Mouse (Mus musculus): ENCODE results near the gene Piwil4.

Gene Piwil4

GRCm38 (mm10) chr9:14663591-14663990 lies 76.9 kb downstream of the Piwil4 start:
- DNase-seq: no peak

GRCm38 (mm10) chr9:14662876-14663275 lies 77.7 kb downstream of the Piwil4 start:
- no peak for DNase-seq

- no peak for DNase-seq
Measured at GRCm38 (mm10) chr9:14662138-14662537, 78.4 kb downstream of the Piwil4 start.

- no peak for DNase-seq
Measured at GRCm38 (mm10) chr9:14657926-14658325, 82.6 kb downstream of the Piwil4 start.

GRCm38 (mm10) chr9:14654010-14654409 lies 86.5 kb downstream of the Piwil4 start:
- DNase-seq: no peak

- no peak for DNase-seq
Measured at GRCm38 (mm10) chr9:14652761-14653160, 87.8 kb downstream of the Piwil4 start.

- DNase-seq: no peak
Measured at GRCm38 (mm10) chr9:14647849-14648248, 92.7 kb downstream of the Piwil4 start.

GRCm38 (mm10) chr9:14646641-14647040 lies 93.9 kb downstream of the Piwil4 start:
- DNase-seq: no peak
